Mouse (Mus musculus): ENCODE results near the gene Gstm1. TPM values are rescaled to one million over a fixed set of nuclear protein-coding genes. Genes with fewer than 3 reads are reported as not detected.
"Not testable (repeated sequence)": the region's sequence is repeated elsewhere in the genome, so short reads cannot be mapped to it uniquely, and the experiment has no call there.

Gstm1 gene
- total and polyA plus RNA-seq, 3 experiments: 0.53 TPM; not detected in 2

GRCm38 (mm10) chr3:108018190-108018820, 532 bp upstream of the Gstm1 start:
- TF ChIP-seq POLR2AphosphoS5 (IDR thresholded peaks at IDR 0.05; ENCODE audit: insufficient replicate concordance, low read depth, low read length) (no peak), CTCF (IDR thresholded peaks at IDR 0.05; ENCODE audit: low read depth, low read length) (no peak), GATA2 (IDR thresholded peaks at IDR 0.05; ENCODE audit: borderline replicate concordance, low read depth, low read length) (no peak), GATA1 (IDR thresholded peaks at IDR 0.05; ENCODE audit: borderline replicate concordance, low read length) (no peak), TAL1 (conservative IDR thresholded peaks at IDR 0.05; ENCODE audit: low read depth, low read length) (no peak)
- Histone ChIP-seq H3K4me3 (ENCODE audit: low read depth, low read length) (no peak overlapping the region), H3K27me3 (ENCODE audit: insufficient read depth, low read length) (peaks cover 54% of the 10 kb centered on the region), H3K4me1 (ENCODE audit: insufficient read depth, low read depth, low read length) (peaks cover 8% of the 10 kb centered on the region), H3K36me3 (replicated peaks) (no peaks in the 10 kb centered on the region), H3K9me3 (replicated peaks) (no peaks in the 10 kb centered on the region)
- ATAC-seq (ENCODE audit: extremely low read depth, insufficient number of reproducible peaks, low FRiP score, poor library complexity, severe bottlenecking) (no peak), DNase-seq (ENCODE audit: low spot score) (no peak)

- DNase-seq (ENCODE audit: low spot score); H3K4me3 ChIP-seq (ENCODE audit: low read depth, low read length); H3K36me3 ChIP-seq (replicated peaks); H3K9me3 ChIP-seq (replicated peaks); ATAC-seq (ENCODE audit: extremely low read depth, insufficient number of reproducible peaks, low FRiP score, poor library complexity, severe bottlenecking): not testable (repeated sequence)
- Histone ChIP-seq H3K4me1 (ENCODE audit: insufficient read depth, low read depth, low read length) (peaks cover 11% of the 10 kb centered on the region), H3K27me3 (ENCODE audit: insufficient read depth, low read length) (peaks cover 52% of the 10 kb centered on the region)
Observed at GRCm38 (mm10) chr3:108016468-108016867, 1.3 kb downstream of the Gstm1 start.

- Histone ChIP-seq H3K27me3 (ENCODE audit: insufficient read depth, low read length) (peaks cover 45% of the 10 kb centered on the region), H3K4me3 (ENCODE audit: low read depth, low read length) (no peak overlapping the region), H3K9me3 (replicated peaks) (no peaks in the 10 kb centered on the region), H3K4me1 (ENCODE audit: insufficient read depth, low read depth, low read length) (peaks cover 11% of the 10 kb centered on the region), H3K36me3 (replicated peaks) (no peaks in the 10 kb centered on the region)
- DNase-seq (ENCODE audit: low spot score): no peak
- no peak for TF ChIP-seq TAL1 (conservative IDR thresholded peaks at IDR 0.05; ENCODE audit: low read depth, low read length)
- TF ChIP-seq GATA1 (IDR thresholded peaks at IDR 0.05; ENCODE audit: borderline replicate concordance, low read length): no peak
- TF ChIP-seq CTCF (IDR thresholded peaks at IDR 0.05; ENCODE audit: low read depth, low read length): no peak
- no peak for TF ChIP-seq GATA2 (IDR thresholded peaks at IDR 0.05; ENCODE audit: borderline replicate concordance, low read depth, low read length)
- TF ChIP-seq POLR2AphosphoS5 (IDR thresholded peaks at IDR 0.05; ENCODE audit: insufficient replicate concordance, low read depth, low read length): no peak
- no peak for ATAC-seq (ENCODE audit: extremely low read depth, insufficient number of reproducible peaks, low FRiP score, poor library complexity, severe bottlenecking)
Observed at GRCm38 (mm10) chr3:108014974-108015346, 2.8 kb downstream of the Gstm1 start.

GRCm38 (mm10) chr3:108014098-108014973, 3.4 kb downstream of the Gstm1 start:
- DNase-seq (ENCODE audit: low spot score): no peak
- Histone ChIP-seq H3K4me3 (ENCODE audit: low read depth, low read length) (no peak overlapping the region), H3K4me1 (ENCODE audit: insufficient read depth, low read depth, low read length) (peaks cover 11% of the 10 kb centered on the region), H3K27me3 (ENCODE audit: insufficient read depth, low read length) (peaks cover 43% of the 10 kb centered on the region), H3K36me3 (replicated peaks) (no peaks in the 10 kb centered on the region), H3K9me3 (replicated peaks) (no peaks in the 10 kb centered on the region)
- TF ChIP-seq GATA2 (IDR thresholded peaks at IDR 0.05; ENCODE audit: borderline replicate concordance, low read depth, low read length) (no peak), TAL1 (conservative IDR thresholded peaks at IDR 0.05; ENCODE audit: low read depth, low read length) (no peak), CTCF (IDR thresholded peaks at IDR 0.05; ENCODE audit: low read depth, low read length) (no peak), POLR2AphosphoS5 (IDR thresholded peaks at IDR 0.05; ENCODE audit: insufficient replicate concordance, low read depth, low read length) (no peak), GATA1 (IDR thresholded peaks at IDR 0.05; ENCODE audit: borderline replicate concordance, low read length) (no peak)
- no peak for ATAC-seq (ENCODE audit: extremely low read depth, insufficient number of reproducible peaks, low FRiP score, poor library complexity, severe bottlenecking)

- H3K27me3 ChIP-seq (ENCODE audit: insufficient read depth, low read length): peaks cover 36% of the 10 kb centered on the region
- no peaks in the 10 kb centered on the region for H3K36me3 ChIP-seq (replicated peaks)
- H3K4me3 ChIP-seq (ENCODE audit: low read depth, low read length): no peak overlapping the region
- DNase-seq (ENCODE audit: low spot score) (no peak), ATAC-seq (ENCODE audit: extremely low read depth, insufficient number of reproducible peaks, low FRiP score, poor library complexity, severe bottlenecking) (no peak)
- TF ChIP-seq CTCF (IDR thresholded peaks at IDR 0.05; ENCODE audit: low read depth, low read length) (no peak), GATA2 (IDR thresholded peaks at IDR 0.05; ENCODE audit: borderline replicate concordance, low read depth, low read length) (no peak), POLR2AphosphoS5 (IDR thresholded peaks at IDR 0.05; ENCODE audit: insufficient replicate concordance, low read depth, low read length) (no peak), GATA1 (IDR thresholded peaks at IDR 0.05; ENCODE audit: borderline replicate concordance, low read length) (no peak), TAL1 (conservative IDR thresholded peaks at IDR 0.05; ENCODE audit: low read depth, low read length) (no peak)
- H3K9me3 ChIP-seq (replicated peaks): no peaks in the 10 kb centered on the region
- H3K4me1 ChIP-seq (ENCODE audit: insufficient read depth, low read depth, low read length): peaks cover 11% of the 10 kb centered on the region
Observed at GRCm38 (mm10) chr3:108013331-108013871, 4.4 kb downstream of the Gstm1 start.

- Histone ChIP-seq H3K27me3 (ENCODE audit: insufficient read depth, low read length) (peaks cover 23% of the 10 kb centered on the region), H3K36me3 (replicated peaks) (no peaks in the 10 kb centered on the region), H3K9me3 (replicated peaks) (no peaks in the 10 kb centered on the region), H3K4me3 (ENCODE audit: low read depth, low read length) (no peak overlapping the region), H3K4me1 (ENCODE audit: insufficient read depth, low read depth, low read length) (peaks cover 8% of the 10 kb centered on the region)
- no peak for ATAC-seq (ENCODE audit: extremely low read depth, insufficient number of reproducible peaks, low FRiP score, poor library complexity, severe bottlenecking)
- no peak for DNase-seq (ENCODE audit: low spot score)
- TF ChIP-seq CTCF (IDR thresholded peaks at IDR 0.05; ENCODE audit: low read depth, low read length): no peak
- no peak for TF ChIP-seq TAL1 (conservative IDR thresholded peaks at IDR 0.05; ENCODE audit: low read depth, low read length)
- TF ChIP-seq POLR2AphosphoS5 (IDR thresholded peaks at IDR 0.05; ENCODE audit: insufficient replicate concordance, low read depth, low read length): no peak
- TF ChIP-seq GATA2 (IDR thresholded peaks at IDR 0.05; ENCODE audit: borderline replicate concordance, low read depth, low read length): no peak
Observed at GRCm38 (mm10) chr3:108011558-108011957, 6.2 kb downstream of the Gstm1 start.

Data from G1E (cell line).